9 mouse cellular contexts compared by ENCODE assay signal in the genomic region with DNA sequence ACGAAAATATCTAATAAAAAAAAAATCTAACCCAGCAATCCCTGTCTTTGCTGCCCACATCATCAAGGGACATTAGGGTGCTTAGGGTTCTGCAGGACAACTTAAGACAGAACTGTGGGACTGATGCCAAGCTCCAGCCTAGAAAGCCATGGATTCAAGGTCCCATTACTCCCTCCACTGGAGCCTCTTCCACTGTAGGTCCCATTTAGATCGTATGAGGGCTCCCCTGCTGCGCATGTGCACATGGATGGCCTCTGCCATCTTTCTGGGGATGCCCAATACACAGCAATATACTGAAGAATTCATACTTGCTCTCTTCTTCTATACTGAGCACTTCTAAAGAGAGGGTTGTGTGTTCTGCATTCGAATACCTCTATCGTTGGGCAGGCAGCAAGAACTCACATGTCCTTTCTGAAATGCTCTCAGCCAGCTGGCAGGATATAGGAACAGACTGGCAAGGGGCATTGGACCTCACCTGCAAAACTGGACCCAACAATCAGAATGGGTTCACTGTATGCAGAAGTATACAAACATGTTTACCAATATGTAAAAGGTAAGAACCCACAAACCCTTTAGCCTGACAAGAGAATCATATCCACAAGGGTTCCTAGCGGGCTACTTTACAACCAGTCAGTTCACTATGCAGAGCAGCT. TPM values are rescaled to one million over a fixed set of nuclear protein-coding genes. Genes with fewer than 3 reads are reported as not detected.
DNase-seq lines count a peak whose midpoint lies in the region; ATAC-seq and TF ChIP-seq lines count a peak whose summit lies in the region.
"Had no signal": no experiment of that assay in that cellular context is flagged by ENCODE, and none has a peak within 500 bp of the region (broad histone marks: within the 10 kb centered on the region; RNA-seq: fewer than 3 reads in every experiment).

No protein-coding gene starts in this region.

- no peaks in the 10 kb centered on the region for H3K9me3 ChIP-seq in lung, embryonic 14.5 days (ENCODE audit: low read depth, low read length)
- no peaks in the 10 kb centered on the region for H3K9me3 ChIP-seq in embryonic facial prominence, embryonic 14.5 days (ENCODE audit: control insufficient read depth, low read length)
- H3K9me3 ChIP-seq in intestine, postnatal 0 days (ENCODE audit: control insufficient read depth): no peaks in the 10 kb centered on the region
- H3K9me3 ChIP-seq in neural tube, embryonic 15.5 days (replicated peaks): no peaks in the 10 kb centered on the region

- no peaks in the 10 kb centered on the region for H3K27me3 ChIP-seq in lung, embryonic 14.5 days (ENCODE audit: insufficient read depth, low read length)
- no peaks in the 10 kb centered on the region for H3K27me3 ChIP-seq in embryonic facial prominence, embryonic 14.5 days (replicated peaks; ENCODE audit: control insufficient read depth, insufficient read depth, low read length)
- H3K27me3 ChIP-seq in intestine, postnatal 0 days (replicated peaks; ENCODE audit: control insufficient read depth, insufficient read depth, low read length): no peaks in the 10 kb centered on the region
- H3K27me3 ChIP-seq in neural tube, embryonic 15.5 days (replicated peaks): no peaks in the 10 kb centered on the region

- peak overlapping the region; percentile 98 for H3K9ac ChIP-seq in lung, embryonic 14.5 days
- peak overlapping the region; percentile 98; the same call in 1 of the 2 replicates for H3K9ac ChIP-seq in embryonic facial prominence, embryonic 14.5 days (ENCODE audit: low read depth, low read length)
- no peak overlapping the region for H3K9ac ChIP-seq in intestine, postnatal 0 days (ENCODE audit: low read depth, low read length)
- peak overlapping the region; percentile 100 for H3K9ac ChIP-seq in neural tube, embryonic 15.5 days (replicated peaks)

- no peak for ATAC-seq in lung, embryonic 14.5 days (ENCODE audit: insufficient read depth)
- no peak for ATAC-seq in embryonic facial prominence, embryonic 14.5 days (ENCODE audit: low read depth)
- ATAC-seq in intestine, postnatal 0 days: no peak
- ATAC-seq in neural tube, embryonic 15.5 days (ENCODE audit: low FRiP score): no peak
- ATAC-seq in erythroid progenitor cell, adult 5-6 weeks (replicated peaks; ENCODE audit: low FRiP score, poor library complexity, severe bottlenecking): no peak

- DNase-seq in lung, embryonic 14.5 days: no peak
- no peak for DNase-seq in lung, postnatal 36 days
- DNase-seq in embryonic facial prominence, embryonic 14.5 days (ENCODE audit: low spot score): no peak
- no peak for DNase-seq in adrenal gland, postnatal 10 days
- no peak for DNase-seq in urinary bladder, adult 2 months (ENCODE audit: low spot score)

- H3K4me2 ChIP-seq in lung, embryonic 14.5 days: peak overlapping the region; percentile 94
- peak overlapping the region; percentile 65 for H3K4me2 ChIP-seq in embryonic facial prominence, embryonic 14.5 days (ENCODE audit: low read depth, low read length)
- peak overlapping the region; percentile 74 for H3K4me2 ChIP-seq in intestine, postnatal 0 days (replicated peaks; ENCODE audit: low read depth)
- H3K4me2 ChIP-seq in neural tube, embryonic 15.5 days: peak overlapping the region; percentile 85

- peaks cover 7% of the 10 kb centered on the region for H3K36me3 ChIP-seq in lung, embryonic 14.5 days (ENCODE audit: insufficient read depth)
- no peaks in the 10 kb centered on the region for H3K36me3 ChIP-seq in embryonic facial prominence, embryonic 14.5 days (ENCODE audit: control insufficient read depth, insufficient read depth, low read length)
- H3K36me3 ChIP-seq in intestine, postnatal 0 days (ENCODE audit: control insufficient read depth, insufficient read depth): no peaks in the 10 kb centered on the region
- no peaks in the 10 kb centered on the region for H3K36me3 ChIP-seq in neural tube, embryonic 15.5 days

- TF ChIP-seq CTCF in lung, embryonic 14.5 days (IDR thresholded peaks at IDR 0.05; ENCODE audit: low read depth): no peak
- no peak for TF ChIP-seq CTCF in intestine, postnatal 0 days (IDR thresholded peaks at IDR 0.05; ENCODE audit: low read depth)

- H3K4me3 ChIP-seq in lung, embryonic 14.5 days (ENCODE audit: low read depth, low read length): peak overlapping the region; percentile 98
- H3K4me3 ChIP-seq in embryonic facial prominence, embryonic 14.5 days (ENCODE audit: low read depth, low read length): peak overlapping the region; percentile 76
- H3K4me3 ChIP-seq in intestine, postnatal 0 days (ENCODE audit: low read depth, low read length): peak overlapping the region; percentile 62
- peak overlapping the region; percentile 80 for H3K4me3 ChIP-seq in neural tube, embryonic 15.5 days (replicated peaks)

- H3K27ac ChIP-seq in lung, embryonic 14.5 days (ENCODE audit: low read depth): no peak overlapping the region
- no peak overlapping the region for H3K27ac ChIP-seq in embryonic facial prominence, embryonic 14.5 days (replicated peaks; ENCODE audit: low read depth, low read length)
- no peak overlapping the region for H3K27ac ChIP-seq in intestine, postnatal 0 days (ENCODE audit: low read depth, low read length)
- 0 out of 2 replicates have a peak overlapping the region, but pooled peaks have one; percentile 9 for H3K27ac ChIP-seq in neural tube, embryonic 15.5 days (replicated peaks)

- peaks cover 7% of the 10 kb centered on the region; the same call in 1 of the 2 replicates for H3K4me1 ChIP-seq in lung, embryonic 14.5 days (ENCODE audit: insufficient read depth)
- H3K4me1 ChIP-seq in embryonic facial prominence, embryonic 14.5 days (ENCODE audit: control insufficient read depth, insufficient read depth, low read length): peaks cover 20% of the 10 kb centered on the region
- H3K4me1 ChIP-seq in intestine, postnatal 0 days (replicated peaks; ENCODE audit: control insufficient read depth, insufficient read depth, low read length): peaks cover 8% of the 10 kb centered on the region
- H3K4me1 ChIP-seq in neural tube, embryonic 15.5 days: peaks cover 41% of the 10 kb centered on the region

- WGBS in lung, embryonic 14.5 days: 82% methylated on average over 6 of the region's 6 CpGs
- 90% methylated on average over 6 of the region's 6 CpGs for WGBS in embryonic facial prominence, embryonic 14.5 days
- WGBS in intestine, postnatal 0 days: 79% methylated on average over 6 of the region's 6 CpGs
- WGBS in neural tube, embryonic 15.5 days: 81% methylated on average over 6 of the region's 6 CpGs

RNA-seq across cellular contexts. Expression of a gene that starts 1.7 kb away (rescaled TPM):
- 0.29 and 0.55 TPM in 2 replicates for polyA plus RNA-seq in lung, embryonic 14.5 days (2014; fragmentation: Nextera tagmentation; extraction: Ambion mirVana)
- polyA plus RNA-seq in embryonic facial prominence, embryonic 14.5 days (2014; fragmentation: Nextera tagmentation; extraction: Ambion mirVana): 0.12 and 0.19 TPM in 2 replicates
- polyA plus RNA-seq in intestine, postnatal 0 days (2015; fragmentation: Nextera tagmentation; extraction: Ambion mirVana): not detected in 2 replicates
- 0.35 and 0.40 TPM in 2 replicates for polyA plus RNA-seq in neural tube, embryonic 15.5 days (2015; fragmentation: Nextera tagmentation; extraction: Ambion mirVana)
- total RNA-seq in adrenal gland, postnatal 10 days (2021): under 1 TPM; 0.18 to 0.30 TPM
- total RNA-seq in erythroid progenitor cell, adult 5-6 weeks (2015; ENCODE audit: low replicate concordance): 1.8 and 2.1 TPM in 2 replicates
- total RNA-seq in erythroid progenitor cell, adult 5-6 weeks (2017; ENCODE audit: low replicate concordance): 1.0 TPM in 1 of 2 replicates, not detected in the other
- polyA plus RNA-seq in urinary bladder, adult 2 months (2012; rRNA removed): 0.60 and 0.70 TPM in 2 replicates

RNA-seq across cellular contexts. Expression of a gene that starts 4.2 kb away (rescaled TPM):
- 0.07 and 0.09 TPM in 2 replicates for polyA plus RNA-seq in lung, embryonic 14.5 days (2014; fragmentation: Nextera tagmentation; extraction: Ambion mirVana)
- not detected in 2 replicates for polyA plus RNA-seq in embryonic facial prominence, embryonic 14.5 days (2014; fragmentation: Nextera tagmentation; extraction: Ambion mirVana)
- polyA plus RNA-seq in intestine, postnatal 0 days (2015; fragmentation: Nextera tagmentation; extraction: Ambion mirVana): 0.04 TPM in 1 of 2 replicates, not detected in the other
- not detected in 2 replicates for polyA plus RNA-seq in neural tube, embryonic 15.5 days (2015; fragmentation: Nextera tagmentation; extraction: Ambion mirVana)
- total RNA-seq in adrenal gland, postnatal 10 days (2021): under 1 TPM in 1 of 2 experiments, not detected in 1; 0.06 TPM
- total RNA-seq in erythroid progenitor cell, adult 5-6 weeks (2015; ENCODE audit: low replicate concordance): not detected in 2 replicates
- total RNA-seq in erythroid progenitor cell, adult 5-6 weeks (2017; ENCODE audit: low replicate concordance): not detected in 2 replicates
- polyA plus RNA-seq in urinary bladder, adult 2 months (2012; rRNA removed): 0.07 and 0.08 TPM in 2 replicates

RNA-seq across cellular contexts. Expression of a gene that starts 8.5 kb away (rescaled TPM):
- polyA plus RNA-seq in lung, embryonic 14.5 days (2014; fragmentation: Nextera tagmentation; extraction: Ambion mirVana): 94.6 and 105 TPM in 2 replicates
- polyA plus RNA-seq in embryonic facial prominence, embryonic 14.5 days (2014; fragmentation: Nextera tagmentation; extraction: Ambion mirVana): 81.9 and 86.8 TPM in 2 replicates
- polyA plus RNA-seq in intestine, postnatal 0 days (2015; fragmentation: Nextera tagmentation; extraction: Ambion mirVana): 35.0 and 35.3 TPM in 2 replicates
- polyA plus RNA-seq in neural tube, embryonic 15.5 days (2015; fragmentation: Nextera tagmentation; extraction: Ambion mirVana): 97.7 and 99.0 TPM in 2 replicates
- total RNA-seq in adrenal gland, postnatal 10 days (2021): 10 to 100 TPM; 60.6 to 63.9 TPM
- total RNA-seq in erythroid progenitor cell, adult 5-6 weeks (2015; ENCODE audit: low replicate concordance): 21.4 and 38.9 TPM in 2 replicates
- 41.7 and 42.7 TPM in 2 replicates for total RNA-seq in erythroid progenitor cell, adult 5-6 weeks (2017; ENCODE audit: low replicate concordance)
- polyA plus RNA-seq in urinary bladder, adult 2 months (2012; rRNA removed): 48.7 and 50.0 TPM in 2 replicates

RNA-seq across cellular contexts. Expression of a gene that starts 8.6 kb away (rescaled TPM):
- polyA plus RNA-seq in lung, embryonic 14.5 days (2014; fragmentation: Nextera tagmentation; extraction: Ambion mirVana): not detected in 2 replicates
- polyA plus RNA-seq in embryonic facial prominence, embryonic 14.5 days (2014; fragmentation: Nextera tagmentation; extraction: Ambion mirVana): 0.13 TPM in 1 of 2 replicates, not detected in the other
- polyA plus RNA-seq in intestine, postnatal 0 days (2015; fragmentation: Nextera tagmentation; extraction: Ambion mirVana): not detected in 2 replicates
- polyA plus RNA-seq in neural tube, embryonic 15.5 days (2015; fragmentation: Nextera tagmentation; extraction: Ambion mirVana): not detected in 2 replicates
- total RNA-seq in adrenal gland, postnatal 10 days (2021): not detected
- total RNA-seq in erythroid progenitor cell, adult 5-6 weeks (2015; ENCODE audit: low replicate concordance): not detected in 2 replicates
- not detected in 2 replicates for total RNA-seq in erythroid progenitor cell, adult 5-6 weeks (2017; ENCODE audit: low replicate concordance)
- not detected in 2 replicates for polyA plus RNA-seq in urinary bladder, adult 2 months (2012; rRNA removed)
- total RNA-seq: gastrocnemius, postnatal 4 days had no signal

RNA-seq across cellular contexts. Expression of a gene that starts 21.3 kb away (rescaled TPM):
- 32.5 and 37.3 TPM in 2 replicates for polyA plus RNA-seq in lung, embryonic 14.5 days (2014; fragmentation: Nextera tagmentation; extraction: Ambion mirVana)
- polyA plus RNA-seq in embryonic facial prominence, embryonic 14.5 days (2014; fragmentation: Nextera tagmentation; extraction: Ambion mirVana): 26.2 and 28.7 TPM in 2 replicates
- polyA plus RNA-seq in intestine, postnatal 0 days (2015; fragmentation: Nextera tagmentation; extraction: Ambion mirVana): 12.2 and 12.5 TPM in 2 replicates
- 40.7 and 42.5 TPM in 2 replicates for polyA plus RNA-seq in neural tube, embryonic 15.5 days (2015; fragmentation: Nextera tagmentation; extraction: Ambion mirVana)
- 10 to 100 TPM; 19.4 to 23.1 TPM for total RNA-seq in adrenal gland, postnatal 10 days (2021)
- total RNA-seq in erythroid progenitor cell, adult 5-6 weeks (2015; ENCODE audit: low replicate concordance): 9.4 and 10.9 TPM in 2 replicates
- 9.6 and 27.5 TPM in 2 replicates for total RNA-seq in erythroid progenitor cell, adult 5-6 weeks (2017; ENCODE audit: low replicate concordance)
- 26.0 and 26.7 TPM in 2 replicates for polyA plus RNA-seq in urinary bladder, adult 2 months (2012; rRNA removed)
